Mouse (Mus musculus) forebrain, embryonic 15.5 days (tissue): Measurements from ENCODE around the gene Eif5a. TPM values are rescaled to one million over a fixed set of nuclear protein-coding genes. Genes with fewer than 3 reads are reported as not detected.
"Not testable (repeated sequence)": the region's sequence is repeated elsewhere in the genome, so short reads cannot be mapped to it uniquely, and the experiment has no call there.

Experiments
- ATAC-seq: fragments of 200-750 bp; cut with Nextera tagmentation; replicated peaks from 2 replicates; pipeline ENCODE4 v1.8.0; 2017; ENCODE audit warnings: mild to moderate bottlenecking, moderate TSS enrichment, moderate library complexity
- H3K27ac ChIP-seq: fragments of 300-500 bp; sonication (generic); replicated peaks from 2 replicates; pipeline ENCODE4 v1.5.1; 2015; ENCODE audit warnings: mild to moderate bottlenecking, inconsistent platforms
- H3K27me3 ChIP-seq: fragments of 300-500 bp; sonication (generic); 2 replicates; pipeline ENCODE4 v1.6.1; 2015; ENCODE audit warnings: inconsistent platforms
- H3K36me3 ChIP-seq: fragments of 300-500 bp; sonication (generic); 2 replicates; pipeline ENCODE4 v1.6.1; 2015; ENCODE audit warnings: mild to moderate bottlenecking, inconsistent platforms
- H3K4me1 ChIP-seq: fragments of 300-500 bp; sonication (generic); 2 replicates; pipeline ENCODE4 v1.6.1; 2015; ENCODE audit warnings: inconsistent platforms
- H3K4me2 ChIP-seq: fragments of 300-500 bp; sonication (generic); replicated peaks from 2 replicates; pipeline ENCODE4 v1.6.1; 2015; ENCODE audit warnings: mild to moderate bottlenecking, inconsistent platforms
- H3K4me3 ChIP-seq: fragments of 300-500 bp; sonication (generic); 2 replicates; pipeline ENCODE4 v1.5.1; 2015; ENCODE audit warnings: mild to moderate bottlenecking, inconsistent platforms
- H3K9ac ChIP-seq: fragments of 300-500 bp; sonication (generic); replicated peaks from 2 replicates; pipeline ENCODE4 v1.6.1; 2015; ENCODE audit warnings: mild to moderate bottlenecking, inconsistent platforms
- H3K9me3 ChIP-seq: fragments of 300-500 bp; sonication (generic); 2 replicates; pipeline ENCODE4 v1.6.1; 2016; ENCODE audit warnings: inconsistent platforms
- WGBS: fragments of 180-500 bp; shearing (Covaris S2); methylation state at CpG from one replicate; pipeline ENCODE4 v1.1.7; 2015; ENCODE audit warnings: mixed read lengths; 5-methylcytosine and 5-hydroxymethylcytosine counted together
- polyA plus RNA-seq: library from polyadenylated mRNA; unstranded; fragments of >200 nt; fragmentation: Nextera tagmentation; extraction: Ambion mirVana; gene quantifications from 2 replicates; pipeline ENCODE4 v1.2.1, GENCODE M21; 2015

The Eif5a gene
- polyA plus RNA-seq, 1 experiment from 2014 or later = 1,167 TPM

DNA sequence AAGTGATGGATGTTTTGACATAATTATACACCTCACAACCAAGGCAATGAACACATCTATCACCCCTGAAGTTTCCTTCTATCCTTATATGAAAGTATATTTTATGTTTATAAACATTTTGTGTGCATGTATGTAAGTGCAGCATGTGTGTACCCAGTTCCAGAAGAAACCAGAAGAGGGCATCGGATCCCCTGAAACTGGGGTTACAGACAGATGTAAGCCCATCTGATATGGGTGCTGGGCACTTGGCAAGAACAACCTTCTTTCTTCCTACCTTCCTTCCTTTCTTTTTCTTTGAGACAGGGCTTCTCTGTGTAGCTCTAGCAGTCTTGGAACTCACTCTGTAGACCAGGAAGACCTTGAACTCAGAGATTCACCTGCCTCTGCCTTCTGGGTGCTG is 34.5 kb upstream of the Eif5a start:
- H3K27me3 ChIP-seq = no peaks in the 10 kb centered on the region; the same call in 1 of the 2 replicates

DNA sequence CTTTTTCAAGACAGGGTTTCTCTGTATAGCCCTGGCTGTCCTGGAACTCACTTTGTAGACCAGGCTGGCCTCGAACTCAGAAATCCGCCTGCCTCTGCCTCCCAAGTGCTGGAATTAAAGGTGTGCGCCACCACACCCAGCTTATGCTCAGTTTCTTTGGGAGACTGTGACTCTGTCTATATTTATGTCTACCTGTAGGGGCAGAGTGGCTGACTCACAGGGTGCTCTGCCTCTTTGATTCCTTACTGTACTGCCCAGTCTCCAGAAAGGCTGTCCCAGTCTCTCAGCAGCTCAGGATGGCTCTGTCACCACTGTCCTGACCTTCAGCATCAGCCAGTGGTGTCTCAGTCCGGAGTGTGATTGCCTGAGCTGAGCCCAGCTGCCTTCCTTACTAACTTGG is 33.9 kb upstream of the Eif5a start:
- H3K9ac ChIP-seq, H3K27me3 ChIP-seq, H3K4me1 ChIP-seq, H3K36me3 ChIP-seq, H3K27ac ChIP-seq, H3K4me2 ChIP-seq, ATAC-seq, H3K4me3 ChIP-seq, H3K9me3 ChIP-seq: not testable (repeated sequence)
- WGBS = 79% methylated on average over 4 of the region's 4 CpGs

More for the DNA sequence above, 34.5 kb upstream of the Eif5a start:
- no peak for ATAC-seq
- Histone ChIP-seq H3K4me2 (no peak overlapping the region), H3K27ac (no peak overlapping the region), H3K36me3 (no peaks in the 10 kb centered on the region), H3K9ac (no peak overlapping the region), H3K4me3 (no peak overlapping the region), H3K9me3 (no peaks in the 10 kb centered on the region), H3K4me1 (no peaks in the 10 kb centered on the region)
- WGBS = 65% methylated on average over 1 of the region's 1 CpGs

DNA sequence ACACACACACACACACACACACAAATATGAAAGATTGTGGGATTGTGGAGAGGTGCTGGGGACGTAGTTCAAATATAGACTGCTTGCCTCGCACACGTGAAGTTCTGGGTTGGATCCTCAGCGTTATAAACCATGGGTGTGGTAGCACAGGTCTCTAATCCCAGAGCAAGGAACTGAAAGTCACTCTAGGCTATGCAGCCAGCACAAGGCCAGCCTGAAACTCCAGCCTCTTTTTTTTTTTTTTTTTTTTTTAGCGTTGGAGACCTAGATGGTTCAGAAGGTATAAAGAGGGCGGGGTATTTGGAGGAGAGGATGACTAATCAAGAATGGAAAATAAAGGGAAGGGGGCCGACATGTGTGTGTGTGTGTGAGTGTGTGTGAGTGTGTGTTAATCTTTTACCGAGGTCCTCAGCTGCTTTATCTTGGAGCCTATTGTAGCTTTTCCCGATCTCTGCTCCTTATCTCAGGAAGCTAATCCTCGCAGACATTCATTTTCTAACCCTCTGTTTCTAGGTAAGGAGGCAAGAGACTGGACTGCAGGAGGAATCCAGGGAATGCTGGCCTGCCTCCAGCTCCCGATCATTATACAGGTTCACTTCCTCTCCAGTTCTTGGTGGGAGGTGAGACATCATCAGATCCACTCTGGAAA is 31.6 kb upstream of the Eif5a start:
- no peak overlapping the region for H3K4me2 ChIP-seq
- H3K4me3 ChIP-seq = no peak overlapping the region

DNA sequence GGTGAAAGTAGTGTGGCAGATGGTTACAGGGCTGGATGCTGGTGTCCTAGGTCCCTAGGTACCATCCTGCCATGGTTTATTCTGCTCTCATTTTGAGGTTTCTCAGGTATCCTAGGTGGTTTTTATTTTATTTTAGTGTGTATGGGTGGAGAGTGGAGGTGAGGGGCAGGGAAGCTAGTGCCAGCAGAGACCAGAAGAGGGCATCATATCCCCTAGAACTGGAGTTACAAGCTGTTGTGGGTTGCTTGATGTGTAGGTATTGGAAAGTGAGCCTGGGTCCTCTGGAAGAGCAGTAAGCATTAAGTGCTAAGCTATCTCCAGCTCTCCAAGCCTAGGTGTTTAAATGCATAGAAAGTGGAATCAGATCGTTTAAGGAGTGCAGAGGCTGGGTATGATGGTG is 30.5 kb upstream of the Eif5a start:
- Histone ChIP-seq H3K4me1 (peaks cover 15% of the 10 kb centered on the region), H3K27me3 (no peaks in the 10 kb centered on the region), H3K4me2 (no peak overlapping the region), H3K4me3 (no peak overlapping the region), H3K36me3 (no peaks in the 10 kb centered on the region), H3K27ac (no peak overlapping the region), H3K9me3 (no peaks in the 10 kb centered on the region), H3K9ac (no peak overlapping the region)
- WGBS = 47% methylated on average over 1 of the region's 1 CpGs
- no peak for ATAC-seq

More for the DNA sequence above, 31.6 kb upstream of the Eif5a start:
- peaks cover 4% of the 10 kb centered on the region for H3K4me1 ChIP-seq
- 66% methylated on average over 11 of the region's 11 CpGs for WGBS
- no peaks in the 10 kb centered on the region for H3K27me3 ChIP-seq
- no peak overlapping the region for H3K9ac ChIP-seq
- no peak for ATAC-seq
- no peaks in the 10 kb centered on the region for H3K9me3 ChIP-seq
- no peak overlapping the region for H3K27ac ChIP-seq
- H3K36me3 ChIP-seq = no peaks in the 10 kb centered on the region

DNA sequence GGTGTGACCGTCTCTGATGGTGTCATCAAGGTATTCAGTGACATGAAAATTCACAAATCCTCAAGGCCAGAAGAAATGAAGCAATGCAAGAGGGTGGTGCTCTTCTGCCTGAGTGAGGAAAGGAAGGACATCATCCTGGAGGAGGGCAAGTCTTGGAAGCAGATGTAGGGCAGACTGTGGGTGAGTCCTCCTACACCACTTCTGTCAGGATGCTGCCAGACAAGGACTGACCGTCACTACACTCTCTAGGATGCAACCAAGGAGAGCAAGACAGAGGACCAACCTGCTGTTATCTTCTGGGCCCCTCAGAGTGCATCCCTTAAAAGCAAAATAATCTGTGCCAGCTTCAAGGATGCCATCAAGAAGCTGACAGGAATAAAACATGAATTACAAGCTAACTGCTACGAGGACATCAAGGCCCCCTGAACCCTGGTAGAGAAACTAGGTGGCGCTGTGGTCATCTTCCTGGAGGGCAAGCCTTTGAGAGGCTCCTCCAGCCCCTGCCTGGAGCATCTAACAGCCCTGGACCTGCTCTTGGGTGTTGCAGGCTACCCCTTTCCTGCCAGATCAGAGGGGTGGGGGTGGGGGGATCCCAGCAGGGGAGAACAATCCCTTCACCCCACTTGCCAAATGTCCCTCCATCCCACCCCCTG is 29.2 kb upstream of the Eif5a start:
- no peak overlapping the region for H3K4me3 ChIP-seq
- no peak for ATAC-seq
- WGBS = 38% methylated on average over 4 of the region's 4 CpGs

DNA sequence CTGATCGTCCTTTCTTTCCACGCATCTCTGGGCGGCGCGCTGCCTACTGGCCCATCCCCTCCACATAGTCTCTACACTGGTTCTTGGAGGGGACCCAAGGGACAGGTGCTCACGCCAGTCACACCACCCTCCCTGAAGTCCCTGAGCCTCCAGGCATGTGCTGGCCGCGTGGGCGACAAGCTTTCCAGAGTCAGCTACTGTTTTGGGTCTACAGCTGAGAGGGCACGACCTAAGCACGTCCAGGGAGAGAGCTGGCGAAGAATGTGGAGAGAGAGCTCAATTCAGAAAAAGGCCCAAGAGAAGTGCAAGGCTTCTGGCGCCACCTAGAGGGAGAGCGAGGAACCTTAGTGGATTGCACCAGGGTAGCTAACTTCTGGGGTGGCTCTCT is 27.0 kb upstream of the Eif5a start:
- H3K36me3 ChIP-seq = no peaks in the 10 kb centered on the region
- peak overlapping the region; percentile 42 for H3K4me3 ChIP-seq
- no peak; the same call in 1 of the 2 replicates for ATAC-seq
- peaks cover 18% of the 10 kb centered on the region for H3K4me1 ChIP-seq
- peak overlapping the region; percentile 34; the same call in 1 of the 2 replicates for H3K9ac ChIP-seq
- peak overlapping the region; percentile 48 for H3K4me2 ChIP-seq
- H3K27me3 ChIP-seq = no peaks in the 10 kb centered on the region
- H3K27ac ChIP-seq = peak overlapping the region; percentile 64
- WGBS = 0% methylated on average over 14 of the region's 14 CpGs
- no peaks in the 10 kb centered on the region for H3K9me3 ChIP-seq

More for the DNA sequence above, 29.2 kb upstream of the Eif5a start:
- no peak overlapping the region for H3K27ac ChIP-seq
- H3K4me2 ChIP-seq = no peak overlapping the region
- no peaks in the 10 kb centered on the region for H3K9me3 ChIP-seq
- peaks cover 18% of the 10 kb centered on the region for H3K4me1 ChIP-seq
- H3K36me3 ChIP-seq = no peaks in the 10 kb centered on the region
- no peak overlapping the region for H3K9ac ChIP-seq
- no peaks in the 10 kb centered on the region for H3K27me3 ChIP-seq

DNA sequence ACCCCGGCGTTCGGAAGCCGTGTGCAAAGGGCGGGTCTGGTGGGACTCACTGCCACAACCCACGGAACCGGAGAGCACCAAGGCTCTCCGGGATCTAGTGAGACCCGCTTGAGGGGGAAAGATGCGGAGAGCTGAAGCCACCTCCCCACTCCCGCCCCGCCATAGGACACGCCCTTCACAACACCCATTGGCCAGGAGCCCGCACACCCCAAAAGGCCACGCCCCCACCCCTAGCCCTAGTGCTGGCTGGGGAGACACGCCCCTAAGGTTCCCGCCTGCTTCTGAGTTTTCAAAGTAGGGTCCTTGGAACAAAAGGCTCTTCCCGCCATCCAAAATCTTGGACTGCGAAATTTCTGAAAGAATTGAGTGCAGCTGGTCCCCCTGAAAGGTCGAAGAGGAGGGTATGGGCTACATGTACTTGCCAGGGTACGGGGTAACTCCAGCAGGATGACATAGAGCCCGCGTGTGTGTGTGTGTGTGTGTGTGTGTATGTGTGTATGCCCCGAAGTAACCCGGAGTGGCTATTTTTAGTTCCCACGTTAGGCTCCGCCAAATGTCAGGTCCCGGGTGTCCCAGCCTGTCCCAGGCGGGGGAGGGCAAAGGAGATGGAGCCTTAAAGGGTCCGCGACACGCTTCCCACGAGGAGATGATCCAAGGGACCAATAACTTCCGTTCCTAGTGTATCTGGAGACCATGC is 26.5 kb upstream of the Eif5a start, which contains the start of gene Slc2a4:
Gene Slc2a4 (minus strand): TSS at position 123 of the 697 bp plus-strand sequence.
- peak; percentile 95 for ATAC-seq
- peak within 1 kb of the TSS; percentile 34 for H3K9ac ChIP-seq
- H3K4me2 ChIP-seq = peak within 1 kb of the TSS; percentile 48
- under 1% methylated on average over 34 of the region's 34 CpGs for WGBS
- H3K9me3 ChIP-seq = no peaks in the 10 kb centered on the region
- H3K4me3 ChIP-seq = peak within 1 kb of the TSS; percentile 42
- no peaks in the 10 kb centered on the region for H3K36me3 ChIP-seq
- H3K27ac ChIP-seq = peak within 1 kb of the TSS; percentile 64
- peaks cover 18% of the 10 kb centered on the region for H3K4me1 ChIP-seq
- H3K27me3 ChIP-seq = no peaks in the 10 kb centered on the region

DNA sequence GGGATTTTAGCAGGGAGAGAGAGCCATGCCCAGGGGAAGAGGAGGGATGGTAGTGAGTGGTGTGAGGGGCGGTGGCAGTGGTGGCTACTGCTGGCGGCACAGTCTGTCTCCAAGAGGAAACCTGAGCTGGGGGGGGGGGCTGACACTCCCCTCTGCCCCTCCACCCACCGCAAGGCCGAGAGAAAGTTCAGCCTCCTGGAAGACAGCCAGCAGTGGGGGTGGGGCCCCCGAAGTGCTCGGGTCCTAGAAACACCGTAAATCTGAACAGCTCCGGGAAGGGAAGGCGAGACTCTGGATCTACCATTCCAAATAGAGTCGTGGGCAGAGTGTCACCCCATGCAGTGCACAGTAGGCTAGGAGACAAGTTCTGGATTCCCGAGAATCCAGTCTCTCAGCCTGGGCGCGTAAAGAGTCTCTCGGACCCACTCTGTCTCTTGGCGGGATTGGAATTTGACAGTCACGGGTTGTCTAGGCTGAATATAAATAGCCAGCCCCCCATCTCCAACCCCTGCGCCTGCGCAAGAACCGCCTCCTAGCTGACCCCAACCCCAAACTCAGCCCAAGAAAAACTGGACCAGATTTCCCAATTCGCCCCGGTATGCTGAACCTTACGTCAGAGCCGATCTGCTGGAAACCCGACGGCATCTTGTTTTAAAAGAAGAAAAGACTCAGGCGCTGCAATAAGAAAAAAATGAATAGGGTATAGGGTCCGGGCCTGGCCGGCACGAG is 25.7 kb upstream of the Eif5a start:
- H3K36me3 ChIP-seq = no peaks in the 10 kb centered on the region
- peak overlapping the region; percentile 42 for H3K4me3 ChIP-seq
- peak overlapping the region; percentile 34 for H3K9ac ChIP-seq
- H3K4me2 ChIP-seq = peak overlapping the region; percentile 48
- no peaks in the 10 kb centered on the region for H3K9me3 ChIP-seq
- 2% methylated on average over 29 of the region's 29 CpGs for WGBS
- H3K27ac ChIP-seq = peak overlapping the region; percentile 64; the same call in 1 of the 2 replicates
- peak; percentile 44 for ATAC-seq
- peaks cover 18% of the 10 kb centered on the region for H3K4me1 ChIP-seq
- no peaks in the 10 kb centered on the region for H3K27me3 ChIP-seq

DNA sequence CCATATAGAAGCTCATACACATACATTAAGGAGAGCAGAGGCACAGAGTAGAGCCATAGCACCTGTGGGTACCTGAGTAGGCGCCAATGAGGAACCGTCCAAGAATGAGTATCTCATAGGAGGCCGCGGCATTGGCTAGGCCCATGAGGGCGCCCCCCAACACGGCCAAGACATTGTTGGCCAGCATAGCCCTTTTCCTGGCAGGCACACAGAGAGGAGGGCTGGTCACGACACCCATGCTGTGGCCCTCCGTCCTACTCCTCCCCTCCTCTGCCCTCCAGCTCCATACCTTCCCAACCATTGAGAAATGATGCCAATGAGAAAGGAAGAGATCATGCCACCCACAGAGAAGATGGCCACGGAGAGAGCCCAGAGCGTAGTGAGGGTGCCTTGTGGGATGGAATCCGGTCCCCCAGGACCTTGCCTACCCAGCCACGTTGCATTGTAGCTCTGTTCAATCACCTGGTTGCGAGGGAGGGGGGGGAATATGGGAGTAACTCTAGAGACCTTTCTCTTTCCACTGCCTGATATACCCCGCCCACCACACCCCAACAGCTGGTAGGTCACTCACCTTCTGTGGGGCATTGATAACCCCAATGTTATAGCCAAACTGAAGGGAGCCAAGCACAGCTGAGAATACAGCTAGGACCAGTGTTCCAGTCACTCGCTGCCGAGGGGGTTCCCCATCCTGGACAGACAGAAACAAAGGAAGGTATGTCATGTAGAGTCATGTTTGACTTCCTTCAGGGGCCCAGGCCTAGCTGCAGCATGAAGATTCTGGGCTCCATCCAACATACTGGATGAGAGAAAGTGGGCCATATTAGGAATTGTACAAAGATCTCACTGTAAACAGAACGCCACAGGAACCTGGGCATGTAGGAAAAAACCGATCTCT is 24.5 kb upstream of the Eif5a start:
- no peaks in the 10 kb centered on the region for H3K36me3 ChIP-seq
- peaks cover 18% of the 10 kb centered on the region for H3K4me1 ChIP-seq
- no peak overlapping the region for H3K4me3 ChIP-seq
- H3K4me2 ChIP-seq = no peak overlapping the region
- H3K27me3 ChIP-seq = no peaks in the 10 kb centered on the region
- H3K27ac ChIP-seq = no peak overlapping the region
- H3K9ac ChIP-seq = no peak overlapping the region
- H3K9me3 ChIP-seq = no peaks in the 10 kb centered on the region
- ATAC-seq = no peak
- WGBS = 92% methylated on average over 18 of the region's 18 CpGs

DNA sequence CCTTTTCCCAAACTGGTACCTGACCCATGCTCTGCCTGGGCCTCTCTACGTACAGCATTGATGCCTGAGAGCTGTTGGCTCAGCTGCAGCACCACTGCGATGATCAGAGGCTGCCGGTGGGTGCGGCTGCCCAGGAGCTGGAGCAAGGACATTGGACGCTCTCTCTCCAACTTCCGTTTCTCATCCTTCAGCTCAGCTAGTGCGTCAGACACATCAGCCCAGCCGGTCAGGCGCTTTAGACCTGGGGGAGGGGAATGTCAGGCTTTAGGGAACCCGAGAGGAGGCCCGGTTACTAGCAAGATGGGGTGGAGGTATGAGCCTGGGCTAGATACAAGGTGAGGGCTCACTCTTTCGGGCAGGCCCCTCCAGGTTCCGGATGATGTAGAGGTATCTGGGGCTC is 23.5 kb upstream of the Eif5a start:
- Histone ChIP-seq H3K9ac (no peak overlapping the region), H3K4me2 (no peak overlapping the region), H3K4me3 (no peak overlapping the region), H3K27ac (no peak overlapping the region), H3K4me1 (peaks cover 18% of the 10 kb centered on the region), H3K27me3 (no peaks in the 10 kb centered on the region), H3K36me3 (no peaks in the 10 kb centered on the region), H3K9me3 (no peaks in the 10 kb centered on the region)
- no peak for ATAC-seq
- WGBS = 84% methylated on average over 13 of the region's 13 CpGs

DNA sequence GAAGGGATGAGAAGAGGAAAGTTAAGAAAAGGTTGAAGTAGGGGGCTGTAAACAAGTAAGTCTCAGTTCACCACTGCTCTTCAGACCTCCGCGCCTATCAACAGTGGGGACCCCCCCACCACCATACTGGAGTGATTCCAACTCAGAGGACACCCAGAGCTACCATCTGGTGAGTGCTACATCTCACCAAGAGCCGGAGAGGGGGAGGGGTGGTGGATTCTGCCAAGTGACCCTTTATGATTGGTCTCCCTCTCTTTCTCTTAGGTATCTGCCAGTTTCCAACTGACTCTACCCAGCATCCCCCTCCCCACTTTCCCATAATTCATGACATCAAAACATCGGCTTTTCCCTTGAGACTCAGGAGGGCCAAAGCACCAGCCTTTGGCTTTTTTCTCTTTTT is 19.2 kb upstream of the Eif5a start:
- WGBS = 83% methylated on average over 4 of the region's 4 CpGs

More for the DNA sequence above, 19.2 kb upstream of the Eif5a start:
- ATAC-seq = no peak
- Histone ChIP-seq H3K4me3 (no peak overlapping the region), H3K9me3 (no peaks in the 10 kb centered on the region), H3K9ac (no peak overlapping the region), H3K27ac (no peak overlapping the region), H3K36me3 (no peaks in the 10 kb centered on the region), H3K4me2 (no peak overlapping the region), H3K4me1 (peaks cover 11% of the 10 kb centered on the region), H3K27me3 (peaks cover 10% of the 10 kb centered on the region; the same call in 1 of the 2 replicates)
